Mouse (Mus musculus) lung, postnatal 0 days (tissue): ENCODE results near the gene Atp5d. TPM values are rescaled to one million over a fixed set of nuclear protein-coding genes. Genes with fewer than 3 reads are reported as not detected.

Source experiments
- ATAC-seq: fragments of 200-750 bp; cut with Nextera tagmentation; 2 replicates; pipeline ENCODE4 v1.8.0; 2017; ENCODE audit warnings: moderate library complexity
- DNase-seq: peaks from one replicate; pipeline ENCODE4 v3.0.0-alpha.2; 2016; ENCODE audit warnings: low spot score
- H3K27ac ChIP-seq: fragments of 300-500 bp; sonication (generic); 2 replicates; pipeline ENCODE4 v1.5.1; 2014; ENCODE audit warnings: antibody characterized with exemption, mild to moderate bottlenecking, low read length, mixed read lengths
- H3K27me3 ChIP-seq: fragments of 300-500 bp; sonication (generic); replicated peaks from 2 replicates; pipeline ENCODE4 v1.6.1; 2014; ENCODE audit warnings: low read length, mixed read lengths; ENCODE audit not compliant: insufficient read depth
- H3K36me3 ChIP-seq: fragments of 300-500 bp; sonication (generic); 2 replicates; pipeline ENCODE4 v1.6.1; 2014; ENCODE audit warnings: low read length, mixed read lengths; ENCODE audit not compliant: insufficient read depth
- H3K4me1 ChIP-seq: fragments of 300-500 bp; sonication (generic); 2 replicates; pipeline ENCODE4 v1.6.1; 2014; ENCODE audit warnings: antibody characterized with exemption, low read depth, low read length, mixed read lengths; ENCODE audit not compliant: insufficient read depth
- H3K4me2 ChIP-seq: fragments of 300-500 bp; sonication (generic); replicated peaks from 2 replicates; pipeline ENCODE4 v1.6.1; 2014; ENCODE audit warnings: low read depth, mild to moderate bottlenecking, low read length, moderate library complexity, mixed read lengths
- H3K4me3 ChIP-seq: fragments of 300-500 bp; sonication (generic); 2 replicates; pipeline ENCODE4 v1.5.1; 2014; ENCODE audit warnings: low read depth, low read length
- H3K9ac ChIP-seq: fragments of 300-500 bp; sonication (generic); replicated peaks from 2 replicates; pipeline ENCODE4 v1.6.1; 2014; ENCODE audit warnings: low read depth, mild to moderate bottlenecking
- H3K9me3 ChIP-seq: fragments of 300-500 bp; sonication (generic); 2 replicates; pipeline ENCODE4 v1.6.1; 2016; ENCODE audit warnings: low read length, mixed read lengths
- CTCF ChIP-seq: IDR thresholded peaks from 2 replicates; pipeline ENCODE4 v1.5.1; 2016; ENCODE audit warnings: antibody characterized with exemption, mild to moderate bottlenecking
- EP300 ChIP-seq: IDR thresholded peaks from 2 replicates; pipeline ENCODE4 v1.6.1; 2016; ENCODE audit warnings: antibody characterized with exemption, mild to moderate bottlenecking, control low read depth
- WGBS: fragments of 180-500 bp; shearing (Covaris S2); extraction: QIAGEN DNeasy Blood & Tissue Kit; methylation state at CpG from one replicate; pipeline ENCODE4 v1.1.7; 2014; 5-methylcytosine and 5-hydroxymethylcytosine counted together
- polyA plus RNA-seq: library from polyadenylated mRNA; unstranded; fragments of >200 nt; fragmentation: Nextera tagmentation; extraction: Ambion mirVana; gene quantifications from 2 replicates; pipeline ENCODE4 v1.2.1, GENCODE M21; 2015

Gene Atp5d
- polyA plus RNA-seq, 1 experiment from 2014 or later: 491 TPM

GRCm38 (mm10) chr10:80131952-80132350 lies 6.5 kb upstream of the Atp5d start:
- Histone ChIP-seq H3K4me2 (no peak overlapping the region), H3K9me3 (no peaks in the 10 kb centered on the region), H3K4me1 (no peaks in the 10 kb centered on the region), H3K36me3 (peaks cover 20% of the 10 kb centered on the region), H3K9ac (no peak overlapping the region), H3K4me3 (no peak overlapping the region), H3K27me3 (no peaks in the 10 kb centered on the region), H3K27ac (no peak overlapping the region)
- WGBS: 56% methylated on average over 25 of the region's 27 CpGs
- TF ChIP-seq CTCF: no peak
- no peak for TF ChIP-seq EP300
- ATAC-seq (no peak), DNase-seq (no peak)

- Histone ChIP-seq H3K4me1 (peaks cover 3% of the 10 kb centered on the region; the same call in 1 of the 2 replicates), H3K4me2 (no peak overlapping the region), H3K36me3 (peaks cover 6% of the 10 kb centered on the region; the same call in 1 of the 2 replicates), H3K27ac (no peak overlapping the region), H3K4me3 (no peak overlapping the region), H3K9ac (no peak overlapping the region), H3K9me3 (no peaks in the 10 kb centered on the region), H3K27me3 (peaks cover 7% of the 10 kb centered on the region; the same call in 1 of the 2 replicates)
- TF ChIP-seq EP300 (no peak), CTCF (peak; percentile 32; the same call in 1 of the 2 replicates)
- WGBS: 57% methylated on average over 8 of the region's 8 CpGs
- ATAC-seq: no peak
- no peak for DNase-seq
Observed at GRCm38 (mm10) chr10:80133226-80133849, 5.1 kb upstream of the Atp5d start.

DNA sequence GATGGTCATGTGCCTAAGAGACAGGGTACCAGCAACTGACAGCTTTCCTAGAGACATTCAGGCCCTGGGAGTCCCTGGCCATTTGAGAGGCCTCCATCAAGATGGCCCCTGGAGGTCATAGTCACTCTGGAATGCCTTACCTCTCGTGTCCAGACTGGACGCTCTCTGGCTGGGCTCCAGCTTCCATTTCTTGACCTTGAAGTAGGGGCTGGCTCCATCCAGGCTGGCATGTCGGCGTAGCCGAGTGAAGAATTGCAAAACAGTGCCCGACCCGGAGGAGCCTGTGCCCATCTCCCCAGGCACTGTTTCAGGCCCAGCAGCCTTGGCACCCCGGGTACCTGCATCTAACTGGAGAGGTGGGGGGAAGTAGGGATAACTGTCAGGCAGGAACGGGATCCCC lies 4.0 kb upstream of the Atp5d start:
- peaks cover 11% of the 10 kb centered on the region for H3K27me3 ChIP-seq
- H3K9ac ChIP-seq: no peak overlapping the region
- peaks cover 7% of the 10 kb centered on the region; the same call in 1 of the 2 replicates for H3K4me1 ChIP-seq
- no peak for DNase-seq
- TF ChIP-seq CTCF (no peak), EP300 (no peak)
- H3K27ac ChIP-seq: no peak overlapping the region
- H3K4me3 ChIP-seq: no peak overlapping the region
- 73% methylated on average over 7 of the region's 9 CpGs for WGBS
- no peaks in the 10 kb centered on the region; the same call in 1 of the 2 replicates for H3K36me3 ChIP-seq
- ATAC-seq: no peak
- H3K4me2 ChIP-seq: no peak overlapping the region
- H3K9me3 ChIP-seq: no peaks in the 10 kb centered on the region

GRCm38 (mm10) chr10:80135161-80135560 lies 3.3 kb upstream of the Atp5d start:
- peaks cover 15% of the 10 kb centered on the region for H3K27me3 ChIP-seq
- ATAC-seq (no peak), DNase-seq (no peak)
- H3K9me3 ChIP-seq: no peaks in the 10 kb centered on the region
- no peak overlapping the region for H3K4me3 ChIP-seq
- H3K9ac ChIP-seq: no peak overlapping the region
- H3K36me3 ChIP-seq: no peaks in the 10 kb centered on the region
- H3K4me2 ChIP-seq: no peak overlapping the region
- TF ChIP-seq CTCF: no peak
- TF ChIP-seq EP300: no peak
- 81% methylated on average over 10 of the region's 10 CpGs for WGBS
- no peak overlapping the region for H3K27ac ChIP-seq
- H3K4me1 ChIP-seq: peaks cover 7% of the 10 kb centered on the region; the same call in 1 of the 2 replicates

GRCm38 (mm10) chr10:80135641-80136040 lies 2.8 kb upstream of the Atp5d start:
- DNase-seq (no peak), ATAC-seq (no peak)
- peaks cover 15% of the 10 kb centered on the region for H3K27me3 ChIP-seq
- TF ChIP-seq EP300 (no peak), CTCF (no peak)
- WGBS: 86% methylated on average over 1 of the region's 1 CpGs
- H3K9me3 ChIP-seq: no peaks in the 10 kb centered on the region
- H3K36me3 ChIP-seq: no peaks in the 10 kb centered on the region
- H3K4me3 ChIP-seq: no peak overlapping the region
- no peak overlapping the region for H3K27ac ChIP-seq
- H3K9ac ChIP-seq: no peak overlapping the region
- peaks cover 7% of the 10 kb centered on the region; the same call in 1 of the 2 replicates for H3K4me1 ChIP-seq
- H3K4me2 ChIP-seq: no peak overlapping the region

DNA sequence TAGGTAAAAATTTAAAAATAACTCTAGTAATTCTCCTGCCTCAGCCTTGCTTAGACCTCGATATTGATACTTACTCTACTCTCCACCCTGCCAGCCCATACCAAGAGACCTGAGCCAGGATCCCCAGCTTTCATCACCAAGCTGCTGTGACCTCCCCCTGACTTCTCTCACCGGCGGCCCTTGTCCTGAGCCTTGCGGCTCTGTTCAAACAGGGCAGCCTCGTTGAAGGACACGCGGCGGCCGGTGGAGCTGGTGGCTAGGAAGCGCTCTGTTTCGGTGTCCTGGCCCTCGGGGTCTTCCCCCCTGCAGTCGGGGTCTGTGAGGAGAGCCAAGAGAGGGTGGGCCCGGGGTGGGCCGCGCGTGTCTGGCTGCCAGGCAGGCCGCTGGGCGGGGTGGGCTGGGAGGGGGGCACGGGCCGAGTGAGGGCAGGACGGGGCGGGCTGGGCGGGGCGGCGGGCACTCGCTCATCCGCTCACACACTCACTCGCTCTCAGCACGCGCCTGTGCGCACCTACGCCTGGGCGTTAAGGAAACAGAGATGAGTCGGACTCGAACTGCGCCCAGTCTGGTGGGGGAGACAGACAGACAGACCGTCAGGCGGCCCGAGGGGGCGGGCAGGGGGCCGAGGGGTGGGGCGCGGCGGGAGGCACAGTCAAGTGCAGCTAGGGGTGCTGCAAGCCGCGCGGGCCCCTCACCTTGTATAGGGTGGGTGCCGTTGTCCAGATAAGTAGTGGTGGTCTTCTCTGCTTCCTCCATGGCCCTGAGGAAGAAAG lies 2.1 kb upstream of the Atp5d start:
- H3K9ac ChIP-seq: no peak overlapping the region
- no peaks in the 10 kb centered on the region for H3K36me3 ChIP-seq
- 18% methylated on average over 38 of the region's 49 CpGs for WGBS
- TF ChIP-seq CTCF (no peak), EP300 (no peak)
- no peak for DNase-seq
- H3K27me3 ChIP-seq: peaks cover 15% of the 10 kb centered on the region
- H3K27ac ChIP-seq: peak overlapping the region; percentile 57
- peaks cover 7% of the 10 kb centered on the region; the same call in 1 of the 2 replicates for H3K4me1 ChIP-seq
- ATAC-seq: no peak
- peak overlapping the region; percentile 98 for H3K4me2 ChIP-seq
- H3K4me3 ChIP-seq: peak overlapping the region; percentile 23
- no peaks in the 10 kb centered on the region for H3K9me3 ChIP-seq
